Mouse (Mus musculus): ENCODE measurements around the gene Otog. TPM values are rescaled to one million over a fixed set of nuclear protein-coding genes. Genes with fewer than 3 reads are reported as not detected.

The Otog gene
- polyA plus RNA-seq, 1 experiment from 2014 or later, result not detected

DNA sequence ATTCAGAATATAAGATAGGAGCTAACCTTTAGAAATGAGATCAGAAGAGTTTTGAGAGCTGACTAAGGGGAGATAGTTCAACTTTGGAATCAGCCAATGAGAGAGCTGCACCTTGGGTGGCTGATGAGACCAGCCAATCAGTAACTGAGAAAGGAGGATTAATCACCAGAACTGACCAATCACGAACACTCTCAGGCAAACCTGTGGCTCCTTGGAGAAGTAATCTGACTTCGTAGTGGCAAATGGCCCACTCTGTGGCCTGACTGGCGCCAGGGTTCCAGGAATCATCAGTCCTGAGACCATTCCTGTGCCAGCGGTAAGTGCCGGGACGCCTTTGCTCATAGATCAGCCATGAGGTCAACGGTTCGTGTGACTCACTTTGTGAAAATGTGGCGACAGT lies 96.6 kb downstream of the Otog start:
- ATAC-seq (ENCODE audit: insufficient read depth) (no peak), DNase-seq (no peak)
- no peak for TF ChIP-seq CTCF (IDR thresholded peaks at IDR 0.05; ENCODE audit: low read depth)
- 86% methylated on average over 9 of the region's 9 CpGs for WGBS
- H3K4me3 ChIP-seq (ENCODE audit: low read depth, low read length), result no peak overlapping the region
- H3K9ac ChIP-seq, result no peak overlapping the region
- H3K27ac ChIP-seq (ENCODE audit: low read depth), result no peak overlapping the region
- H3K4me2 ChIP-seq, result no peak overlapping the region
- no peaks in the 10 kb centered on the region for H3K4me1 ChIP-seq (ENCODE audit: insufficient read depth)
- H3K36me3 ChIP-seq (ENCODE audit: insufficient read depth), result no peaks in the 10 kb centered on the region
- no peaks in the 10 kb centered on the region for H3K9me3 ChIP-seq (ENCODE audit: low read depth, low read length)
- H3K27me3 ChIP-seq (ENCODE audit: insufficient read depth, low read length), result no peaks in the 10 kb centered on the region

GRCm38 (mm10) chr7:46339818-46340217 lies 99.0 kb downstream of the Otog start:
- H3K4me3 ChIP-seq (ENCODE audit: low read depth, low read length), result no peak overlapping the region
- ATAC-seq (ENCODE audit: insufficient read depth) (no peak), DNase-seq (no peak)
- WGBS, result 44% methylated on average over 3 of the region's 3 CpGs
- H3K27ac ChIP-seq (ENCODE audit: low read depth), result no peak overlapping the region
- no peaks in the 10 kb centered on the region for H3K36me3 ChIP-seq (ENCODE audit: insufficient read depth)
- H3K27me3 ChIP-seq (ENCODE audit: insufficient read depth, low read length), result no peaks in the 10 kb centered on the region
- no peak for TF ChIP-seq CTCF (IDR thresholded peaks at IDR 0.05; ENCODE audit: low read depth)
- no peak overlapping the region for H3K4me2 ChIP-seq
- H3K9ac ChIP-seq, result no peak overlapping the region
- no peaks in the 10 kb centered on the region for H3K4me1 ChIP-seq (ENCODE audit: insufficient read depth)
- no peaks in the 10 kb centered on the region for H3K9me3 ChIP-seq (ENCODE audit: low read depth, low read length)

GRCm38 (mm10) chr7:46340295-46340694 lies 99.5 kb downstream of the Otog start:
- WGBS, result 66% methylated on average over 5 of the region's 5 CpGs

GRCm38 (mm10) chr7:46341471-46341870 lies 100.7 kb downstream of the Otog start:
- DNase-seq (no peak), ATAC-seq (ENCODE audit: insufficient read depth) (no peak)
- no peak for TF ChIP-seq CTCF (IDR thresholded peaks at IDR 0.05; ENCODE audit: low read depth)
- Histone ChIP-seq H3K4me1 (ENCODE audit: insufficient read depth) (no peaks in the 10 kb centered on the region), H3K4me2 (no peak overlapping the region), H3K9me3 (ENCODE audit: low read depth, low read length) (no peaks in the 10 kb centered on the region), H3K4me3 (ENCODE audit: low read depth, low read length) (no peak overlapping the region), H3K36me3 (ENCODE audit: insufficient read depth) (no peaks in the 10 kb centered on the region), H3K9ac (no peak overlapping the region), H3K27me3 (ENCODE audit: insufficient read depth, low read length) (no peaks in the 10 kb centered on the region), H3K27ac (ENCODE audit: low read depth) (no peak overlapping the region)
- 81% methylated on average over 9 of the region's 9 CpGs for WGBS

More at GRCm38 (mm10) chr7:46340295-46340694, 99.5 kb downstream of the Otog start:
- H3K27me3 ChIP-seq (ENCODE audit: insufficient read depth, low read length), result no peaks in the 10 kb centered on the region
- no peak for DNase-seq
- no peak for TF ChIP-seq CTCF (IDR thresholded peaks at IDR 0.05; ENCODE audit: low read depth)
- H3K4me3 ChIP-seq (ENCODE audit: low read depth, low read length), result no peak overlapping the region
- ATAC-seq (ENCODE audit: insufficient read depth), result no peak
- no peaks in the 10 kb centered on the region for H3K4me1 ChIP-seq (ENCODE audit: insufficient read depth)
- H3K27ac ChIP-seq (ENCODE audit: low read depth), result no peak overlapping the region
- no peak overlapping the region for H3K4me2 ChIP-seq
- H3K9me3 ChIP-seq (ENCODE audit: low read depth, low read length), result no peaks in the 10 kb centered on the region
- H3K36me3 ChIP-seq (ENCODE audit: insufficient read depth), result no peaks in the 10 kb centered on the region
- no peak overlapping the region for H3K9ac ChIP-seq

- no peak overlapping the region for H3K4me3 ChIP-seq (ENCODE audit: low read depth, low read length)
- no peak for DNase-seq
- H3K9ac ChIP-seq, result no peak overlapping the region
- 56% methylated on average over 4 of the region's 4 CpGs for WGBS
- no peaks in the 10 kb centered on the region for H3K9me3 ChIP-seq (ENCODE audit: low read depth, low read length)
- ATAC-seq (ENCODE audit: insufficient read depth), result no peak
- no peaks in the 10 kb centered on the region for H3K36me3 ChIP-seq (ENCODE audit: insufficient read depth)
- no peak overlapping the region for H3K27ac ChIP-seq (ENCODE audit: low read depth)
- H3K27me3 ChIP-seq (ENCODE audit: insufficient read depth, low read length), result peaks cover 28% of the 10 kb centered on the region
- H3K4me1 ChIP-seq (ENCODE audit: insufficient read depth), result no peaks in the 10 kb centered on the region
- H3K4me2 ChIP-seq, result no peak overlapping the region
- TF ChIP-seq CTCF (IDR thresholded peaks at IDR 0.05; ENCODE audit: low read depth), result no peak
Measured at GRCm38 (mm10) chr7:46347692-46348091, 106.9 kb downstream of the Otog start.

GRCm38 (mm10) chr7:46348813-46349212 lies 108.0 kb downstream of the Otog start:
- H3K4me2 ChIP-seq, result no peak overlapping the region
- no peak for ATAC-seq (ENCODE audit: insufficient read depth)
- H3K9me3 ChIP-seq (ENCODE audit: low read depth, low read length), result no peaks in the 10 kb centered on the region
- peaks cover 28% of the 10 kb centered on the region for H3K27me3 ChIP-seq (ENCODE audit: insufficient read depth, low read length)
- H3K36me3 ChIP-seq (ENCODE audit: insufficient read depth), result no peaks in the 10 kb centered on the region
- no peak overlapping the region for H3K9ac ChIP-seq
- H3K27ac ChIP-seq (ENCODE audit: low read depth), result no peak overlapping the region
- 3% methylated on average over 36 of the region's 36 CpGs for WGBS
- no peak for TF ChIP-seq CTCF (IDR thresholded peaks at IDR 0.05; ENCODE audit: low read depth)
- H3K4me3 ChIP-seq (ENCODE audit: low read depth, low read length), result no peak overlapping the region
- peak; percentile 8 for DNase-seq
- H3K4me1 ChIP-seq (ENCODE audit: insufficient read depth), result no peaks in the 10 kb centered on the region

DNA sequence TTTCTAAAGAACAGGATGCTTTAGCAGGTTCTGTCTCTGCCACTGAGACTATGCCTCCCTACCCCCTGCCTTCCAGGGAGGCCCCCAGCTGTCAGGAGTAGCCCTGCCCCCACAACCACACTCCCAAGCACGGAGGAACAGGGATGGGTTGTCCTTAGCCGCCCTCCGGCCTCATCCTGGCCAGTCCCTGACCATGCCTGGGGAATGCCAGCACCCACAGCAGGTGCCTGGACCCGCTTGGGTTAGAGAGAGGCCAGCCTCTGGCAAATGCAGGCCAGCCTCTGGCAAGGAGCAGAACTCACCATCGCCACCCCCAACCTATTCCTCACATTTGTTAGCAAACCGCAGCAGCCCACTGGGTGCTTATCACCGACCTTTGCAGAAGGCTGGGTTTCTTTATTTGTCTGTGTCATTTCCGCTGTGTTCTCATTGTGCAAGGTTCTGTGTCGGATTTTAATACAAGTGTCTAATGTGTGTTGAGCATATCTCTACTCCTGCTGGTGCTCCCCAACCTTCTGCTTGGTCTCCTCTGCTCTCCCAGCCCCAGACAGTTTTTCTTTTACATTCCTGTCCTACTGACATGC lies 109.4 kb downstream of the Otog start:
- H3K4me3 ChIP-seq (ENCODE audit: low read depth, low read length), result no peak overlapping the region
- ATAC-seq (ENCODE audit: insufficient read depth) (no peak), DNase-seq (no peak)
- no peak for TF ChIP-seq CTCF (IDR thresholded peaks at IDR 0.05; ENCODE audit: low read depth)
- WGBS, result 41% methylated on average over 9 of the region's 9 CpGs
- no peak overlapping the region for H3K9ac ChIP-seq
- H3K4me1 ChIP-seq (ENCODE audit: insufficient read depth), result no peaks in the 10 kb centered on the region
- H3K4me2 ChIP-seq, result no peak overlapping the region
- H3K9me3 ChIP-seq (ENCODE audit: low read depth, low read length), result no peaks in the 10 kb centered on the region
- peaks cover 28% of the 10 kb centered on the region for H3K27me3 ChIP-seq (ENCODE audit: insufficient read depth, low read length)
- no peaks in the 10 kb centered on the region for H3K36me3 ChIP-seq (ENCODE audit: insufficient read depth)
- no peak overlapping the region for H3K27ac ChIP-seq (ENCODE audit: low read depth)

GRCm38 (mm10) chr7:46352748-46353147 lies 112.0 kb downstream of the Otog start:
- no peak overlapping the region for H3K9ac ChIP-seq
- no peak overlapping the region for H3K4me3 ChIP-seq (ENCODE audit: low read depth, low read length)
- WGBS, result 65% methylated on average over 2 of the region's 2 CpGs
- no peaks in the 10 kb centered on the region for H3K36me3 ChIP-seq (ENCODE audit: insufficient read depth)
- no peaks in the 10 kb centered on the region for H3K9me3 ChIP-seq (ENCODE audit: low read depth, low read length)
- H3K27me3 ChIP-seq (ENCODE audit: insufficient read depth, low read length), result peaks cover 27% of the 10 kb centered on the region
- ATAC-seq (ENCODE audit: insufficient read depth), result no peak
- H3K27ac ChIP-seq (ENCODE audit: low read depth), result no peak overlapping the region
- no peak for TF ChIP-seq CTCF (IDR thresholded peaks at IDR 0.05; ENCODE audit: low read depth)
- no peak for DNase-seq
- no peaks in the 10 kb centered on the region for H3K4me1 ChIP-seq (ENCODE audit: insufficient read depth)
- no peak overlapping the region for H3K4me2 ChIP-seq
